Mouse (Mus musculus): Measurements from ENCODE around the gene C130032M10Rik.

The C130032M10Rik gene

DNA sequence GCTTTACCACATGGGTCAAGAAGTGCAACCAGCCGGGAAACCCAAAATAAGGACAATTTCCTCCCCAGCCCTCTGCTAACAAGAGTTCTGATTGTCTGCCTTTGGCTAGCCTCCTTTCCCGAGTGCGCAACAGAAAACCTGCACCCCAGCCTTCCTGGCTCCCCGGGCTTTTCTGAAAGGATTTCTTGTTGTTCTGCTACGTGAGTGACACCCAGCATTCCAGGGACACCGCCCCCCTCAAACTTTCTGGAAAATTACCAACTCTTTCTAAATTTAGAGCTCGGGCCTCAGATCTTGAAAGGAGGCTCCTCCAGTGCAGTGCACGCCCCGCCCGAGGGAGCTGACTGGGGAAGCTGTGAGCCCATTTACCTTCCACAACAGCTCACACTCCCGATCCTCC is at the start of gene C130032M10Rik:
TSS of gene C130032M10Rik (plus strand) at position 334 of the 400 bp plus-strand sequence.
- DNase-seq (ENCODE audit: low spot score) = no peak

DNA sequence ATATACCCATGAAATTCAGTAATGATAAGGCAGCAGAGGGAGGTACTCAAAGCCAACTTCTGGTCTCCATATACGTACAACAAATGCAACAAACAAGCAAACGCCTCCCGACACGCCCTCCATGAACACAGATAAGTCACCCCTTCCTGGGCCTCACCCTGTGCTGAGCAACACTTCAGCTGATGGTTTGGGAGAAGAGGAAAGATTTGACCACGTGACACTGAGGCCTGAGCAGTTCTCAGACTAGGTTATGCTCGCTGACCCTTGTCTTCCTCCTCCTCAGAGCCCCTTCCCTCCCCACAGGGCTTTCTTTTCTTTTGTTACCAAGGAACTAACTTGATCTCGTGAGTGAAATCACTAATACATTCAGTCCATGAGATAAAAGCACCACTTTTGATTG is 48.6 kb upstream of the C130032M10Rik start:
- no peak for DNase-seq (ENCODE audit: low spot score)

- no peak for DNase-seq (ENCODE audit: low spot score)
Measured at GRCm38 (mm10) chr9:114468217-114468616, 47.3 kb upstream of the C130032M10Rik start.

DNA sequence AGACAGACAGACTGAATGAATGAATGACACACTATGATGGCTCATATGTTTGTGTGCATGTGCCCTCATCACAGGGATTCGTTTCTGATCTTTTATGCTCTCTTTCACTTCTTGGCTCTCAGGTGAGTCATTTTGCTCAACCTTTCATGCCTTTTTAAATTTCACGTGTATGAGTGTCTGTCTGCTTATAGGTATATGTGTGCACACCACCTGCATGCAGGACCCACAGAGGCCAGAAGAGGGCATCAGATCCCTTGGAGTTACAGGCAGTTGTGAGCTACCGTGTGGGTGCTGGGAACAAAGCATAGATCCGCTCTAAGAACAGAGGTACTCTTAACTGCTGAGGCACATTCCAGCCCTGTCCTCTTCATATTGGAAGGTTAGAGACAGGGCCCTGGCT is 46.8 kb upstream of the C130032M10Rik start:
- DNase-seq (ENCODE audit: low spot score) = no peak

GRCm38 (mm10) chr9:114471892-114472291 is 43.6 kb upstream of the C130032M10Rik start:
- DNase-seq (ENCODE audit: low spot score) = no peak

- no peak for DNase-seq (ENCODE audit: low spot score)
Measured at GRCm38 (mm10) chr9:114477019-114477418, 38.5 kb upstream of the C130032M10Rik start.

GRCm38 (mm10) chr9:114480940-114481339 is 34.6 kb upstream of the C130032M10Rik start:
- DNase-seq (ENCODE audit: low spot score) = no peak

GRCm38 (mm10) chr9:114484771-114485170 is 30.7 kb upstream of the C130032M10Rik start:
- DNase-seq (ENCODE audit: low spot score) = no peak

- no peak for DNase-seq (ENCODE audit: low spot score)
Measured at GRCm38 (mm10) chr9:114486808-114487207, 28.7 kb upstream of the C130032M10Rik start.

DNA sequence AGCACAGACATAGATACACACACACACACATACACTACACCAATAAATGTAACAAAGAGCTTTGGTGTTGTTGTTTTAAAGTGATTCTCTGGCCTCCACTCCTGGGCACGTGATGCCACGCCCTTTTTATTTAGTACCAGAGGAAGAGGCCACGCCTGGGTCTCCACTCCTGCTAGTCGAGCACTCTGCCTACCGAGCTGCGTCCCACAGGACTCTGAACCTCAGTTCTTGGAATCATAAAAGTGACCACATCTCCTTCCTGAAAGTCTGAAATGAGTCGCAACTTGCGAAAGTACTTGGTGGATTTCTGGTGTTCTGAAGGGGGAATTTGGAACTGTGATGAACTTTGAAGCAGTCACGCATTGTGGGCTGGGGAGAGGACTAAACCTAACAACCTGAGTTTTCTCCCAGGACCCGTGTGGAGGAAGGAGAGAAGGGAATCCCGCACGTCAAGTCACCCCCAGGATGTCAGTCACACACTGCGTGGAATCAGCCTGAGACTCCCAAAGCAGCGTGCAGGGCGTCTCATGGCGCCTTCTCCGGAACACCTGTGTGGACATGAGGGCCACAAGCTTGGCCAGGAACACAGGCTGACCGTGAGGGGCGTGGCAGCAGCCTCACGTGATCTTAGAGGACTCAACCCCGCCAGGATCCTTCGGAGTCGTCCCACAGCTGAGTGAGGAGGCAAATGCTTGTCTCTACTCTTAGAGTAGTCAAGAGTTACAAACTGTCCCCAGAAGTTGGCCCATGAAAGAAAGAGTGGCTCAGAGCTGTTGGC is 27.8 kb upstream of the C130032M10Rik start:
- DNase-seq (ENCODE audit: low spot score) = no peak

- no peak for DNase-seq (ENCODE audit: low spot score)
Measured at GRCm38 (mm10) chr9:114496469-114496868, 19.0 kb upstream of the C130032M10Rik start.

GRCm38 (mm10) chr9:114498218-114498617 is 17.3 kb upstream of the C130032M10Rik start:
- DNase-seq (ENCODE audit: low spot score) = peak; percentile 52

GRCm38 (mm10) chr9:114499783-114500515 is 15.5 kb upstream of the C130032M10Rik start:
- DNase-seq (ENCODE audit: low spot score) = no peak

DNA sequence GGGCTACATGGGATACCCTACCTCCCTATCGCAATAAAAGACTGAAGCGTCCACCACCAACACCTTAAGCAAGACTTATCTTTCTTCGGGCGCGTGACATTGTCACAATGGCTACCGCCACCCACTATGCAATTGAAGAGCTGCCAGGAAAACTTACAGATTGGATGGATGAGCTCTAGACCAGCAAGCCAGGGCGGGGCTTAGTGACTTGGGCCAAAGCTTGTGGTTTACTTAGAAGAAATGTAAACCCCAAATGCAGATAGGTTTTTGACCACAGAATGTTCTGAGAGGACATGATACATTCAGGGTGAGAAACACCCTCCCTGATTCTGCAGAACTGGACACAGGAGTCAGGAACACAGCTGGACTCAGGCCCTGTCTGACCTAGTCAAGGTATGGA is 14.4 kb upstream of the C130032M10Rik start:
- DNase-seq (ENCODE audit: low spot score) = no peak

- DNase-seq (ENCODE audit: low spot score) = no peak
Measured at GRCm38 (mm10) chr9:114501913-114502312, 13.6 kb upstream of the C130032M10Rik start.

DNA sequence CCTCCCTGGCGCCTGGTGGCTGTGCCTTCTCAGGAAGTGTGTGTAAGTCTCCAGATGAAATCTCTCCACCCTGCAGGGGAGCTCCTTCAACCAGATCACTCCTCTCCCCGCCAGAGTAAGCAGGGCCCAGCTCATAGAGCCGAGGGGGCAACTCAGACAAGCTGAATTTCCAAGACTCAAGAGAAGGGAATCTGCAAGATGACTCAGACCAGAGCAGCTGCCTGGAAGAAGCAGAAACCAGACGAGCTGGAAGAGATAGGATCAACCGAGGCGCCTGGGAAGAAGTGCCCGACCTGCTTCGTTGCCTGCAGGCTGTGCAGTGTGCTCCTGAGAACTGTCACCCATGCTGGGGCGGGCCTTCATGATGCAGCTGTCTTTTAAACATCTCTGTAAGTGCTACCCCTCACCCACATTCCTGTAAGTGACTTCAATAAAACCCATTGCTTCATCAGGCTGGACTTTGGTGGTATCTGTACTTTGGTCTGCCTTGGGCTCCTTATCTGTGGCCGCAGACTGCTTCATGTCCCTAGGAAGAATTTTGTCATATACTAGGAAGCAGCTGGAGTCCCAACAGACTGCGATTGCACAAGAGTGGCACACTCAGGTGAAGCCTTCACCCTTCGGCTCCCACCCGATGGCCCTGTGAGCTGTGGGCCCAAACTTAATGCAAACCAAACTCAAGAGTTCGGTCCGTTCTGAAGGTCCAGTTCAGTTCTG is 12.6 kb upstream of the C130032M10Rik start:
- no peak for DNase-seq (ENCODE audit: low spot score)

DNA sequence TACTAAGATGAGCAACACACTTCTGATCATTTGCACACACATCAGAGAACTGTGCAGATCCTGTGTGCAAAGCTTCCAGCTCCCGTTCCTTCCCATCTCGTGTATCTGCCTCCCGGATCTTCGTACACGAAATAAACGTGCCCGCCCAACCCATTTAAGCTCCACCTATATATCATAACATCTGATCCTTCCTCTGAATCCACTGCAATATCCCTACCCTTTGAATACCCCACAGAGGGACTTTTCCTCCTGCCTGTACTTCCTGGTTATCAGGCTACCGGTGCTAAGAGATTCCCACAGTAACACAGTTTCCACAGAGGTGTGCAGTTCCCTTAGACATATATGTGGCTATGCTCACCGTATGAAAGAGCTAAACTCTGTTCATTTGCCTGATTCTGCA is 10.7 kb upstream of the C130032M10Rik start, which contains the start of gene Ccr4:
TSS of gene Ccr4 (minus strand) at position 101 of the 400 bp plus-strand sequence.
- no peak for DNase-seq (ENCODE audit: low spot score)

DNA sequence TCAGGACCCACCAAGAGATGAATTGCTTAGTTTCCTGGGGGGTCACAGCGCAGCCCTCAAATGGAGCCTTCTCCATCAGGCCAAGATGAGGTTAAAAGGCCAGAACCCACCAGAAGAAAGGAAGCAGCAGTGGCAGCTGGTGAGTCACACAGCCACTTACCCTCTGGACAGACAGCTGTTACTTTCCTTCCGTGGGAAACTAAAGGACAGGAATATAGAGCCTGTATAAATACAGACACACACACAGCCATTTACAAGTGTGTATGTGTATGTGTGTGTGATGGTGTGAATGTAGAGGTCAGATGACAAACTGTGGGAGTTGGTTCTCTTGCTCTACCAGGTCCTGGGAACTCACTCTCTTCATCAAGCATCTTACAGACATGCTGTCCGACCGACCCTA is 8.9 kb upstream of the C130032M10Rik start:
- no peak for DNase-seq (ENCODE audit: low spot score)

DNA sequence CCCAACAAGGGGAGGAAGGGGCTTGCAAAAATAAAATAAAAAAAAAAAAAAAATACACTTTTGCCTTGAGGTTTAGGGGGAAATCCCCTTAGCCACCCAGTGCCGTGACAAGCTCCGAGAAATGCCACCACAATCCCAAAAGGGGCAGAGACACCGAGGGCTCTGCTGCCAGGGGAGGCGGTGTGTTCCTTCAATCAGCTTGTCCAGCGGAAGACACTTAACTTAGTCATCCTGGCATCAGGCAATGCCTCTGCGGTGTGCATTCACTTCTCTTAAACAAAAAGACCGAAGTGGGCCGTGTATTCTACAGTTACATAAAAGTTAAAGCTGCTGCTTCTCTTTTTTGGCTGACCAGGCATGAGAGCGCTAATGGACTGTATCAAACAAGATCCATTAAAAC is 8.1 kb upstream of the C130032M10Rik start:
- DNase-seq (ENCODE audit: low spot score) = no peak

GRCm38 (mm10) chr9:114509785-114510184 is 5.7 kb upstream of the C130032M10Rik start:
- no peak for DNase-seq (ENCODE audit: low spot score)

- DNase-seq (ENCODE audit: low spot score) = no peak
Measured at GRCm38 (mm10) chr9:114512831-114513230, 2.7 kb upstream of the C130032M10Rik start.

GRCm38 (mm10) chr9:114517924-114518497 is 2.5 kb downstream of the C130032M10Rik start:
- DNase-seq (ENCODE audit: low spot score) = no peak

Measured in ovary, adult 18-20 months (tissue).